Mouse (Mus musculus) bone marrow, adult 2 months (tissue): Measurements from ENCODE around the gene Myom3.

Experiments used
- CTCF ChIP-seq: fragments of 200-500 bp; IDR thresholded peaks from 2 replicates; pipeline ENCODE4 v1.5.1; 2011; ENCODE audit warnings: low read length, control low read depth; ENCODE audit not compliant: control insufficient read depth, insufficient read depth
- POLR2A ChIP-seq: fragments of 200-500 bp; IDR thresholded peaks from 2 replicates; pipeline ENCODE4 v1.6.1; 2011; ENCODE audit warnings: low read depth, mild to moderate bottlenecking, control low read depth, low read length, borderline replicate concordance; ENCODE audit not compliant: control insufficient read depth

GRCm38 (mm10) chr4:135821772-135822171 is 62.3 kb downstream of the Myom3 start:
- TF ChIP-seq POLR2A, result no peak
- TF ChIP-seq CTCF, result no peak
